Mouse (Mus musculus) myocyte (in vitro differentiated cells): ENCODE measurements around the gene Alyref2.

ENCODE experiments used
- POLR2A ChIP-seq: IDR thresholded peaks from one replicate; pipeline ENCODE4 v1.6.1; 2011; ENCODE audit warnings: low read depth, mild to moderate bottlenecking, control low read depth, moderate library complexity; ENCODE audit not compliant: insufficient read length
- REST ChIP-seq: IDR thresholded peaks from one replicate; pipeline ENCODE4 v1.6.1; 2011; ENCODE audit warnings: mild to moderate bottlenecking, control low read depth, moderate library complexity; ENCODE audit not compliant: insufficient read depth, insufficient read length

DNA sequence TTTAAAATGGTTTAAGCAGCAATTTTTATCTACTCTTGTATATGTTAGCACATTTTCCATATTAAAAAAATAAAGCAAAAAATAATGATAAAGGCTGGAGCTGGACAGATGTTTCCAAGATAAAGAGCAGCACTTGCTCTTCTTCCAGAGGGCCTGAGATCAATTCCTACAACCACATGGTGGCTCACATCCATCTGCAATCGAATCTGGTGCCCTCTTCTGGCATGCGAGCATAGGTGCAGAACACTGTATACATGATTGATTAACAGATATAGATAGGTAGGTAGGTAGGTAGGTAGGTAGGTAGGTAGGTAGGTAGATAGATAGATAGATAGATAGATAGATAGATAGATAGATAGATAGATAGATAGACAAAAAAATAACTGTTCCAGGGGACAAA lies 29.6 kb downstream of the Alyref2 start:
- no peak for TF ChIP-seq POLR2A
- TF ChIP-seq REST: no peak
